Mouse (Mus musculus): ENCODE results near the gene Ahdc1. TPM values are rescaled to one million over a fixed set of nuclear protein-coding genes. Genes with fewer than 3 reads are reported as not detected.

Ahdc1 gene
- polyA plus RNA-seq, 1 experiment from 2014 or later, result 6.3 TPM

GRCm38 (mm10) chr4:133108481-133109334 lies 97.6 kb downstream of the Ahdc1 start:
- H3K27ac ChIP-seq, result peak overlapping the region; percentile 62; the same call in 1 of the 2 replicates
- H3K4me3 ChIP-seq (replicated peaks), result no peak overlapping the region
- H3K9ac ChIP-seq, result no peak overlapping the region
- no peaks in the 10 kb centered on the region for H3K36me3 ChIP-seq
- no peaks in the 10 kb centered on the region for H3K27me3 ChIP-seq (replicated peaks)
- peaks cover 31% of the 10 kb centered on the region for H3K4me1 ChIP-seq (replicated peaks)
- ATAC-seq, result no peak
- H3K4me2 ChIP-seq (replicated peaks), result no peak overlapping the region
- whole genome bisulfite sequencing, result 76% methylated on average over 13 of the region's 13 CpGs
- H3K9me3 ChIP-seq, result no peaks in the 10 kb centered on the region

- Histone ChIP-seq H3K9me3 (no peaks in the 10 kb centered on the region), H3K36me3 (no peaks in the 10 kb centered on the region), H3K4me3 (replicated peaks) (no peak overlapping the region), H3K27me3 (replicated peaks) (no peaks in the 10 kb centered on the region), H3K4me1 (replicated peaks) (peaks cover 26% of the 10 kb centered on the region), H3K27ac (no peak overlapping the region), H3K4me2 (replicated peaks) (no peak overlapping the region), H3K9ac (no peak overlapping the region)
- 84% methylated on average over 5 of the region's 5 CpGs for WGBS
- ATAC-seq, result no peak
Measured at GRCm38 (mm10) chr4:133109335-133109801, 98.3 kb downstream of the Ahdc1 start.

DNA sequence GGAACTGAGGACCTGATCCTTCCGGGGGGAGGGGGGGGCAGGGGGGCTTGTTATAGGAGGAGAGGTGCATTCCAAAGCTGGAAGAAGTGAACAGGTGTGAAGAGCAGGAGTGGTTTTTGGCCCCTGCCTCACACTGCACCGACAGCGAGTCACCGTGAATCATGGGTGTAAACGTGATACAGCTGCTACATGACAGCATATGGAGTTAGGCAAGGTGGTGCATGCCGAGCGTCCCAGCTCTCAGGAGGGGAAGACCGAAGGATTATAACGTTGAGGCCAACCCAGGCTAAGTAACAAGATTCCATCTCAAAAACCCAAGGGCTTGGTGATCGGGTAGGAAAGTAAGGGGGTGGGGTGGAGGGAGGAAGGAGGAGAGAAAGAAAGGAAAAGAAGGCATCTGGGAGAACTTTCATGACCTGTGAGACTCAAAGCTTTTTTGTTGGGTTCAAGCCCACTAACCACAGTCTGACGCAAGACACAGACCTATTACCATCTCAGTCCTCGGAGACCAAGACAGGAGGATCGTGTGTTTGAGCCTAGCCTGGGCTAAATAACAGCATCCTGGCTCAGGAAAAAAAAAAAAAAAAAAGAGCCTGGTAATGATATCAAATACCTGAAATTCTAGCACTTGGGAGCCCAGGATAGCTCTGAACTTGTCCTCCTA lies 101.2 kb downstream of the Ahdc1 start:
- Histone ChIP-seq H3K27me3 (replicated peaks) (no peaks in the 10 kb centered on the region), H3K4me1 (replicated peaks) (peaks cover 30% of the 10 kb centered on the region), H3K4me2 (replicated peaks) (no peak overlapping the region), H3K4me3 (replicated peaks) (no peak overlapping the region), H3K27ac (no peak overlapping the region), H3K9me3 (no peaks in the 10 kb centered on the region), H3K9ac (no peak overlapping the region), H3K36me3 (no peaks in the 10 kb centered on the region)
- ATAC-seq, result no peak
- WGBS, result 42% methylated on average over 13 of the region's 13 CpGs

DNA sequence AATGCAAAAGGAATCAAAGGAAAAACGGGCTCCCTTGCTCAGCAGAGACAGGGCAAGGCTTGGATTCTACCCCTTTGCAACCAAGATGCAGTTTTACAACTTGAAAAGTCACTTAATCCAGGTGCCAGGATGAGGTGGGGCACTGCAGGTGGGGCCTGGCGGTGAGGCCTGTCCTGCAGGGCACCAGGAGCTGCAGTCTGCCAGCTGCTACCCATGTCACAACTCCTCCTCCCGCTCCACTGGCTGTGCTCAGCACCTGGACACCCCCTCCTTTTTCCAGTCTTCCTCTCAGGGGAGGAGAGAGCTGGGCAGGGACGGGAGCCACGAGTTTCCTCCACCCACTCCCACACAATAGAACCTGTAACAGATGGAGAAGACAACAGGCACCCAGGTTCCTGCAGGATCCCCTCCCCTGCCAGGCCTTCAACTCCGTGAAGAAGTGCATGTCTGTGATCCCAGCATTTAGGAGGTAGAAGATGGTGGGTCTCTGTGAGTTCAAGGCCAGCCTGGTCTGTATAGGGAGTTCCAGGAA lies 102.4 kb downstream of the Ahdc1 start:
- H3K9ac ChIP-seq, result no peak overlapping the region
- no peaks in the 10 kb centered on the region for H3K9me3 ChIP-seq
- WGBS, result 50% methylated on average over 6 of the region's 6 CpGs
- ATAC-seq, result no peak
- H3K4me3 ChIP-seq (replicated peaks), result no peak overlapping the region
- H3K36me3 ChIP-seq, result no peaks in the 10 kb centered on the region
- no peak overlapping the region for H3K27ac ChIP-seq
- H3K4me2 ChIP-seq (replicated peaks), result no peak overlapping the region
- H3K27me3 ChIP-seq (replicated peaks), result no peaks in the 10 kb centered on the region
- H3K4me1 ChIP-seq (replicated peaks), result peaks cover 28% of the 10 kb centered on the region

DNA sequence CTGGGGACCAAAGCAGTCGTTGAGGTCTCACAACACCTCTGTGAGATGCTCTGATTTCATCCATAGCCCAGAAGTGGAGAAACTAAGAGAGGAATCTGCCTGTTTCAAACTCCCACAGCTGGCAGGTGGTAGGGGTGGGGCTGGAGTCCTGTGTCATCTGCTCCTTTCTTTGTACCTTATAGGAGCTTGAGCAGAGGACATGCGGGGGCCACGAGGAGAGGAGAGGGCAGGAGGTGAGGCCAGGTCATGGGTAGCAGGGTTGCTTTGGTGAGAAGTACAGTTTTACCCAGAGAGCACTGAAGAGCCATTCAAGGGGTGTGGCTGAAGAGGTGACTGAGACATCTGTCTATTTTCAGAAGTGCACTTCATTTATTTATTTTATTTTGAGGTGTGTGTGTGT lies 103.7 kb downstream of the Ahdc1 start:
- Histone ChIP-seq H3K4me1 (replicated peaks) (peaks cover 25% of the 10 kb centered on the region), H3K9me3 (no peaks in the 10 kb centered on the region), H3K4me3 (replicated peaks) (no peak overlapping the region), H3K36me3 (no peaks in the 10 kb centered on the region), H3K27me3 (replicated peaks) (no peaks in the 10 kb centered on the region), H3K27ac (no peak overlapping the region), H3K9ac (no peak overlapping the region), H3K4me2 (replicated peaks) (no peak overlapping the region)
- WGBS, result 83% methylated on average over 3 of the region's 3 CpGs
- ATAC-seq, result no peak

DNA sequence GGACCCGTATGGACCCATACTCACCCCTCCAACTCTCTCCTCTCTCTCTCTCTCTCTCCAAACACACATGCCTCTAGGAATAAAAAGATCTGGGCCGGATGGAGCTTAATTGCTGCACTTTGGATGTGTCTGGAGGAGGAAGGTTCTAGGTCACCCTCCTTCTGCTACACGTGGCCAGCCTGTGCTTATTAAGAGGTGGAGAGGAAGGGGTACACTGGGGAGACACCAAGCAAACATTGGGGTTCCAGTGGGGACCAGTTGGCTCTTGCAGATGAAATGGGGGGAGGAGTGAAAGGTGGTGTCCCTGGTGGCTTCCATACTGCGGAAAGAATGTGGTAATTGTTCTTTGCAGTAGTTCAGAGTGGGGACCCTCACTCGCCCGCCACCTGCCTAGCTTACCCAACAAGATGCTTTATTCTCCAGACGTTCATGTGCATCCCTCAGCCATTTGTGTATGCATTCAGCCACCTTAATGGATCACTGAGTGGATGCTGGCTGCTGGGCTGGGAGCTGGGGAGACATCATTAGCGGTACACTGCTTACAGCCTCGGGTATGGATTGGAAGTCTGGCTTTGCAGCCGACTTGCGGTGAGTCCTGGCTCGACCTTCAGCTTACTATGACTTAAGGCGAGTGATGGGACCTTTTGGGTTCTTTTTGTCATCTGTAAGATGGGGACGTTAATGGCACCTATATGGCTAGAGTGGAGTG lies 104.8 kb downstream of the Ahdc1 start:
- Histone ChIP-seq H3K27me3 (replicated peaks) (no peaks in the 10 kb centered on the region), H3K36me3 (no peaks in the 10 kb centered on the region), H3K4me1 (replicated peaks) (peaks cover 29% of the 10 kb centered on the region), H3K9ac (no peak overlapping the region), H3K27ac (0 out of 2 replicates have a peak overlapping the region, but pooled peaks have one; percentile 95), H3K9me3 (no peaks in the 10 kb centered on the region), H3K4me3 (replicated peaks) (no peak overlapping the region), H3K4me2 (replicated peaks) (no peak overlapping the region)
- 69% methylated on average over 14 of the region's 14 CpGs for WGBS
- no peak for ATAC-seq

DNA sequence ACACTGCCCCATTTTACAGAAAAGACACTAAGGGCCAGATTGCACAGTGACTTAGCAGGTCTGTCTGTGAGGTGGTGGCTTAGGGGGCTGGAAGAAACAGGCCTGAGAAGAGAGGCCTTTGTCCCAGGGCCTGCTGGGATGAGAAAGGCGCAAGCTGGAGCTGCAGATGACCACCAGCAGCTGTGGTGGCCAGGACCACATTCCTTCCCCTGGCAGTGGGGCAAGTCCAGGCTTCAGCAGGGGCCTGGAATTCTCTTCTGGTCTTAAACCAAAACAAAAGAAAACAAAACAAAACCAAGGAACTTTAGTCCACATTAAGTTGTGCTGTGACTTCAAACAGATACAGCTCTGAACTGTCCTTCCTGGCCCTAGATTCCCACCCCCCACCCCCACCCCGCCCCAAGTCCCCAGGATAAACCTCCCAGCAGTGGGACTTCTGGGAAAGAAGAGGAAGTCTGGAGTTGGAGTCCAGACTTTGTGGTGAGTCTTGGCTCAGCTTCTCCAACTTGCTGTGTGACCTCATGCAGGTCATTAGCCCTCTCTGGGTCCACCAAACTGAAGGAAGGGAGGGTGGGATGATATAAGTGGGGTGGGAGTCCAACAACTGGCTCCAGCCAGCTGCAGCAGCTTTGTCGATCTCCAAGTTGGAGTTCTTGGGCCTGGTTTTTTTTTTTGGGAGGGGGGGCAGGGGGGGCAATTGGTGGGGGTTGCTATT lies 105.9 kb downstream of the Ahdc1 start:
- no peak overlapping the region for H3K4me3 ChIP-seq (replicated peaks)
- WGBS, result 63% methylated on average over 3 of the region's 3 CpGs
- 0 out of 2 replicates have a peak overlapping the region, but pooled peaks have one; percentile 13 for H3K9ac ChIP-seq
- peak overlapping the region; percentile 95 for H3K27ac ChIP-seq
- H3K9me3 ChIP-seq, result no peaks in the 10 kb centered on the region
- H3K4me2 ChIP-seq (replicated peaks), result peak overlapping the region; percentile 40; the same call in 1 of the 2 replicates
- ATAC-seq, result no peak
- H3K4me1 ChIP-seq (replicated peaks), result peaks cover 33% of the 10 kb centered on the region
- no peaks in the 10 kb centered on the region for H3K36me3 ChIP-seq
- H3K27me3 ChIP-seq (replicated peaks), result no peaks in the 10 kb centered on the region

DNA sequence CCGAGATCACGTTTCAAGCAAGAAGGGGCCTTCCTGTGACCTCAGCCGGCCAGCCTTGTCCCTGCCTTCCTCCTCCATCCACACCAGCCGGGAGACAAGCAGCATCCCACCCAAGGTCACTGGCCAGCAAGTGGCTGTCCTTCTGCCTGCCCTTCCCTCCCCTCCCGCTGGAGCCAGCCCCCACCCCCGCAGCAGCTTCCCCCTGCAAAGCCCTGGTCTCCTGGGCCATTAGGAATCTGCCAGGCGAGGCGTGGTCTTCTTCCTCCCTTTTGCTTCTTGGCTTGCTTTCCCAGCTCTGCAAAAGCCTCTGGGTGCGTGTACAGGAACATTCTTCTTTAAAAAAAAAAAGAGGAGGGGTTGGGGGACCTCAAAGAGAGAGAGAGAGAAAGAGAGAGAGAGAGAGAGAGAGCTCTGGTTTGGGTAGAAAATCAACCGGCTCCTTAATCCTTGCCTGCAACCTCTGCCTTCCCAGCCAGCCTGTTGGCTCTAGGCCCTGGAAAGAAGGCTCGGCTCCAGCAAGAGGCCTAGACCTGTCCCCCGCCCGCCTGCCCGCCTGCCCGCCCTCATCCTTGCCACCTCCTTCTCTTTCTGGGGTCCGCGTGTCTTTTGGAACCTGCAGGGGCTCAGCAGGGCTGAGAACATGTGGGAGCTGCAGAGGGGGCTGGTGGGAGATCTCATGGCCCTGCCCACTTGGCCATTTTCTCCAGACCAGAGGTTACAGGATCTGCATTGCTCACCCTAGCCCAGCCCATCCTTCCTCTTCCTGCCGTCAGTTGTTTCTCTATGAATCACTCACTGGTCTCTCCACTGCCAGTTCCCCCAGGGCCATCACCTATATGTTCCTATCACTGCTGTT lies 106.7 kb downstream of the Ahdc1 start:
- H3K4me1 ChIP-seq (replicated peaks), result peaks cover 37% of the 10 kb centered on the region

DNA sequence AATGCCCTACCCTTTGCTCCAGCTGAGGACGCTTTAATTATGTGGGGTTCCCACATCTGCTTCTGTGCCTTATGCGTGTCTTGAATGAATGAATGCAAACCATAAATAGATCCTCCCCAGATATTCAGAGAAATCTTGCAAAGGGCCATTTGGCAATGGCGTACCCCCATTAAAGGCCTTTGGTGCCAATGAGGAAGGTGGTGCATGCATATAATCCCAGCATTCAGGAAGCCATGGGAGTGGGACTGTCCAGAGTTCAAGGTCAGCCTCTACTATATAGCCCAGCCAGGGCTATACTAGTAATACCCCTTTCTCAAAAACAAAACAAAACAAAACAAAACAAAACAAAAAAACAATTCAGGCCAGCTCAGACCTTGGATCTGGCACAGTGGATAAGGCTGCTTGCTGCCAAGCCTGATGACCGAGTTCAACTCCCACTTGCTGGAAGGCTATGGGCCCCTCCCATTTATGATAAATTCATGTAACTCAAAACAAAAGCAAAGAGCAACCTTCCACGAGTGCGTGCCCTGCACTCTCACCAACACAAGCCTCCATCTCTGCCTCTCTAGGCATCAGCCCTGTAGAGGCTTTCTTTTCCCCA lies 107.8 kb downstream of the Ahdc1 start:
- WGBS, result 75% methylated on average over 6 of the region's 6 CpGs
- H3K27me3 ChIP-seq (replicated peaks), result no peaks in the 10 kb centered on the region
- H3K9me3 ChIP-seq, result no peaks in the 10 kb centered on the region
- H3K9ac ChIP-seq, result no peak overlapping the region
- no peak overlapping the region for H3K4me2 ChIP-seq (replicated peaks)
- H3K4me3 ChIP-seq (replicated peaks), result no peak overlapping the region
- H3K4me1 ChIP-seq (replicated peaks), result peaks cover 32% of the 10 kb centered on the region
- H3K36me3 ChIP-seq, result no peaks in the 10 kb centered on the region
- no peak overlapping the region for H3K27ac ChIP-seq
- no peak for ATAC-seq

More for the DNA sequence above, 106.7 kb downstream of the Ahdc1 start:
- Histone ChIP-seq H3K27me3 (replicated peaks) (no peaks in the 10 kb centered on the region), H3K9me3 (no peaks in the 10 kb centered on the region), H3K27ac (peak overlapping the region; percentile 95), H3K4me2 (replicated peaks) (peak overlapping the region; percentile 43), H3K9ac (peak overlapping the region; percentile 45; the same call in 1 of the 2 replicates), H3K4me3 (replicated peaks) (no peak overlapping the region), H3K36me3 (no peaks in the 10 kb centered on the region)
- ATAC-seq, result peak; percentile 57
- 24% methylated on average over 17 of the region's 18 CpGs for WGBS

GRCm38 (mm10) chr4:133119579-133119978 lies 108.5 kb downstream of the Ahdc1 start:
- no peak overlapping the region for H3K27ac ChIP-seq
- H3K4me2 ChIP-seq (replicated peaks), result no peak overlapping the region
- H3K27me3 ChIP-seq (replicated peaks), result no peaks in the 10 kb centered on the region
- no peak for ATAC-seq
- H3K4me1 ChIP-seq (replicated peaks), result peaks cover 32% of the 10 kb centered on the region
- 76% methylated on average over 6 of the region's 6 CpGs for WGBS
- no peak overlapping the region for H3K9ac ChIP-seq
- H3K36me3 ChIP-seq, result no peaks in the 10 kb centered on the region
- no peaks in the 10 kb centered on the region for H3K9me3 ChIP-seq
- H3K4me3 ChIP-seq (replicated peaks), result no peak overlapping the region

All from intestine, embryonic 15.5 days (tissue).